Mouse (Mus musculus): ENCODE data around the gene Ypel5. TPM values are rescaled to one million over a fixed set of nuclear protein-coding genes. Genes with fewer than 3 reads are reported as not detected.

The Ypel5 gene
- 45.3 and 46.1 TPM in 2 replicates for polyA plus RNA-seq (2014; fragmentation: Nextera tagmentation; extraction: Ambion mirVana)

GRCm38 (mm10) chr17:72836158-72837115 is at the start of gene Ypel5:
Gene Ypel5 (plus strand): TSS chr17:72836453.
- DNase-seq (ENCODE audit: low spot score) = peak; percentile 100
- peak within 1 kb of the TSS; percentile 80 for H3K4me2 ChIP-seq (ENCODE audit: low read depth, low read length, severe bottlenecking)
- H3K4me3 ChIP-seq (ENCODE audit: low read depth, low read length) = peak within 1 kb of the TSS; percentile 88
- H3K27me3 ChIP-seq (ENCODE audit: control insufficient read depth, insufficient read depth, low read length) = no peaks in the 10 kb centered on the region
- H3K27ac ChIP-seq (ENCODE audit: low read depth, low read length) = peak within 1 kb of the TSS; percentile 86
- peak; percentile 98 for ATAC-seq (replicated peaks; ENCODE audit: low FRiP score)
- H3K9ac ChIP-seq (ENCODE audit: low read length) = peak within 1 kb of the TSS; percentile 87
- no peaks in the 10 kb centered on the region for H3K4me1 ChIP-seq (replicated peaks; ENCODE audit: control insufficient read depth, insufficient read depth, low read length)
- no peaks in the 10 kb centered on the region for H3K9me3 ChIP-seq (ENCODE audit: control insufficient read depth, low read length)
- WGBS = under 1% methylated on average over 74 of the region's 93 CpGs
- no peaks in the 10 kb centered on the region for H3K36me3 ChIP-seq (ENCODE audit: control insufficient read depth, insufficient read depth, low read length)

GRCm38 (mm10) chr17:72787886-72788436 is 48.3 kb upstream of the Ypel5 start:
- Histone ChIP-seq H3K4me3 (ENCODE audit: low read depth, low read length) (no peak overlapping the region), H3K27me3 (ENCODE audit: control insufficient read depth, insufficient read depth, low read length) (no peaks in the 10 kb centered on the region), H3K9me3 (ENCODE audit: control insufficient read depth, low read length) (no peaks in the 10 kb centered on the region), H3K36me3 (ENCODE audit: control insufficient read depth, insufficient read depth, low read length) (no peaks in the 10 kb centered on the region), H3K9ac (ENCODE audit: low read length) (no peak overlapping the region), H3K4me1 (replicated peaks; ENCODE audit: control insufficient read depth, insufficient read depth, low read length) (no peaks in the 10 kb centered on the region), H3K27ac (ENCODE audit: low read depth, low read length) (no peak overlapping the region), H3K4me2 (ENCODE audit: low read depth, low read length, severe bottlenecking) (no peak overlapping the region)
- ATAC-seq (replicated peaks; ENCODE audit: low FRiP score) (no peak), DNase-seq (ENCODE audit: low spot score) (no peak)
- WGBS = 87% methylated on average over 6 of the region's 6 CpGs

GRCm38 (mm10) chr17:72793278-72793677 is 43.0 kb upstream of the Ypel5 start:
- ATAC-seq (replicated peaks; ENCODE audit: low FRiP score) (no peak), DNase-seq (ENCODE audit: low spot score) (no peak)
- Histone ChIP-seq H3K27me3 (ENCODE audit: control insufficient read depth, insufficient read depth, low read length) (no peaks in the 10 kb centered on the region), H3K4me1 (replicated peaks; ENCODE audit: control insufficient read depth, insufficient read depth, low read length) (no peaks in the 10 kb centered on the region), H3K36me3 (ENCODE audit: control insufficient read depth, insufficient read depth, low read length) (no peaks in the 10 kb centered on the region), H3K27ac (ENCODE audit: low read depth, low read length) (no peak overlapping the region), H3K9ac (ENCODE audit: low read length) (no peak overlapping the region), H3K4me2 (ENCODE audit: low read depth, low read length, severe bottlenecking) (no peak overlapping the region), H3K9me3 (ENCODE audit: control insufficient read depth, low read length) (no peaks in the 10 kb centered on the region), H3K4me3 (ENCODE audit: low read depth, low read length) (no peak overlapping the region)
- 87% methylated on average over 4 of the region's 4 CpGs for WGBS

GRCm38 (mm10) chr17:72794660-72795059 is 41.6 kb upstream of the Ypel5 start:
- H3K27ac ChIP-seq (ENCODE audit: low read depth, low read length) = no peak overlapping the region
- H3K27me3 ChIP-seq (ENCODE audit: control insufficient read depth, insufficient read depth, low read length) = no peaks in the 10 kb centered on the region
- no peak for DNase-seq (ENCODE audit: low spot score)
- no peak for ATAC-seq (replicated peaks; ENCODE audit: low FRiP score)
- H3K4me1 ChIP-seq (replicated peaks; ENCODE audit: control insufficient read depth, insufficient read depth, low read length) = no peaks in the 10 kb centered on the region
- H3K36me3 ChIP-seq (ENCODE audit: control insufficient read depth, insufficient read depth, low read length) = no peaks in the 10 kb centered on the region
- 75% methylated on average over 6 of the region's 6 CpGs for WGBS
- no peak overlapping the region for H3K4me2 ChIP-seq (ENCODE audit: low read depth, low read length, severe bottlenecking)
- H3K9ac ChIP-seq (ENCODE audit: low read length) = no peak overlapping the region
- no peak overlapping the region for H3K4me3 ChIP-seq (ENCODE audit: low read depth, low read length)
- H3K9me3 ChIP-seq (ENCODE audit: control insufficient read depth, low read length) = no peaks in the 10 kb centered on the region

- H3K9ac ChIP-seq (ENCODE audit: low read length) = no peak overlapping the region
- DNase-seq (ENCODE audit: low spot score) = no peak
- no peaks in the 10 kb centered on the region for H3K9me3 ChIP-seq (ENCODE audit: control insufficient read depth, low read length)
- ATAC-seq (replicated peaks; ENCODE audit: low FRiP score) = no peak
- 91% methylated on average over 9 of the region's 9 CpGs for WGBS
- no peaks in the 10 kb centered on the region for H3K4me1 ChIP-seq (replicated peaks; ENCODE audit: control insufficient read depth, insufficient read depth, low read length)
- no peak overlapping the region for H3K4me3 ChIP-seq (ENCODE audit: low read depth, low read length)
- no peak overlapping the region for H3K4me2 ChIP-seq (ENCODE audit: low read depth, low read length, severe bottlenecking)
- no peaks in the 10 kb centered on the region for H3K27me3 ChIP-seq (ENCODE audit: control insufficient read depth, insufficient read depth, low read length)
- no peak overlapping the region for H3K27ac ChIP-seq (ENCODE audit: low read depth, low read length)
- H3K36me3 ChIP-seq (ENCODE audit: control insufficient read depth, insufficient read depth, low read length) = no peaks in the 10 kb centered on the region
Observed at GRCm38 (mm10) chr17:72795392-72796047, 40.7 kb upstream of the Ypel5 start.

GRCm38 (mm10) chr17:72796506-72796905 is 39.7 kb upstream of the Ypel5 start:
- no peak overlapping the region for H3K4me2 ChIP-seq (ENCODE audit: low read depth, low read length, severe bottlenecking)
- DNase-seq (ENCODE audit: low spot score) (no peak), ATAC-seq (replicated peaks; ENCODE audit: low FRiP score) (no peak)
- 82% methylated on average over 3 of the region's 3 CpGs for WGBS
- H3K9ac ChIP-seq (ENCODE audit: low read length) = no peak overlapping the region
- no peaks in the 10 kb centered on the region for H3K9me3 ChIP-seq (ENCODE audit: control insufficient read depth, low read length)
- H3K36me3 ChIP-seq (ENCODE audit: control insufficient read depth, insufficient read depth, low read length) = no peaks in the 10 kb centered on the region
- no peaks in the 10 kb centered on the region for H3K4me1 ChIP-seq (replicated peaks; ENCODE audit: control insufficient read depth, insufficient read depth, low read length)
- H3K4me3 ChIP-seq (ENCODE audit: low read depth, low read length) = no peak overlapping the region
- no peaks in the 10 kb centered on the region for H3K27me3 ChIP-seq (ENCODE audit: control insufficient read depth, insufficient read depth, low read length)
- H3K27ac ChIP-seq (ENCODE audit: low read depth, low read length) = no peak overlapping the region

GRCm38 (mm10) chr17:72797867-72798266 is 38.4 kb upstream of the Ypel5 start:
- H3K9ac ChIP-seq (ENCODE audit: low read length) = no peak overlapping the region
- H3K27ac ChIP-seq (ENCODE audit: low read depth, low read length) = no peak overlapping the region
- DNase-seq (ENCODE audit: low spot score) (no peak), ATAC-seq (replicated peaks; ENCODE audit: low FRiP score) (no peak)
- H3K4me1 ChIP-seq (replicated peaks; ENCODE audit: control insufficient read depth, insufficient read depth, low read length) = no peaks in the 10 kb centered on the region
- H3K27me3 ChIP-seq (ENCODE audit: control insufficient read depth, insufficient read depth, low read length) = no peaks in the 10 kb centered on the region
- 31% methylated on average over 2 of the region's 2 CpGs for WGBS
- no peak overlapping the region for H3K4me2 ChIP-seq (ENCODE audit: low read depth, low read length, severe bottlenecking)
- H3K9me3 ChIP-seq (ENCODE audit: control insufficient read depth, low read length) = no peaks in the 10 kb centered on the region
- no peak overlapping the region for H3K4me3 ChIP-seq (ENCODE audit: low read depth, low read length)
- H3K36me3 ChIP-seq (ENCODE audit: control insufficient read depth, insufficient read depth, low read length) = no peaks in the 10 kb centered on the region

GRCm38 (mm10) chr17:72809942-72810654 is 26.2 kb upstream of the Ypel5 start:
- DNase-seq (ENCODE audit: low spot score) = no peak

More at GRCm38 (mm10) chr17:72809942-72810654, 26.2 kb upstream of the Ypel5 start:
- H3K4me3 ChIP-seq (ENCODE audit: low read depth, low read length) = no peak overlapping the region
- WGBS = 61% methylated on average over 7 of the region's 7 CpGs
- no peak overlapping the region for H3K9ac ChIP-seq (ENCODE audit: low read length)
- H3K27me3 ChIP-seq (ENCODE audit: control insufficient read depth, insufficient read depth, low read length) = no peaks in the 10 kb centered on the region
- H3K27ac ChIP-seq (ENCODE audit: low read depth, low read length) = no peak overlapping the region
- H3K4me2 ChIP-seq (ENCODE audit: low read depth, low read length, severe bottlenecking) = no peak overlapping the region
- no peaks in the 10 kb centered on the region for H3K36me3 ChIP-seq (ENCODE audit: control insufficient read depth, insufficient read depth, low read length)
- ATAC-seq (replicated peaks; ENCODE audit: low FRiP score) = no peak
- H3K9me3 ChIP-seq (ENCODE audit: control insufficient read depth, low read length) = no peaks in the 10 kb centered on the region
- no peaks in the 10 kb centered on the region for H3K4me1 ChIP-seq (replicated peaks; ENCODE audit: control insufficient read depth, insufficient read depth, low read length)
